Mouse (Mus musculus) cortical plate, adult 2 months (tissue): ENCODE measurements around the gene Terf2.

Experiments
- CTCF ChIP-seq: fragments of 200-500 bp; IDR thresholded peaks from 2 replicates; pipeline ENCODE4 v1.5.1; 2011; ENCODE audit warnings: mild to moderate bottlenecking, control low read depth, low read length; ENCODE audit not compliant: insufficient read depth; ENCODE audit errors: extremely low read depth
- POLR2A ChIP-seq: fragments of 200-500 bp; IDR thresholded peaks from 2 replicates; pipeline ENCODE4 v1.6.1; 2011; ENCODE audit warnings: mild to moderate bottlenecking, low read length, control low read depth; ENCODE audit not compliant: insufficient read depth; ENCODE audit errors: extremely low read depth

DNA sequence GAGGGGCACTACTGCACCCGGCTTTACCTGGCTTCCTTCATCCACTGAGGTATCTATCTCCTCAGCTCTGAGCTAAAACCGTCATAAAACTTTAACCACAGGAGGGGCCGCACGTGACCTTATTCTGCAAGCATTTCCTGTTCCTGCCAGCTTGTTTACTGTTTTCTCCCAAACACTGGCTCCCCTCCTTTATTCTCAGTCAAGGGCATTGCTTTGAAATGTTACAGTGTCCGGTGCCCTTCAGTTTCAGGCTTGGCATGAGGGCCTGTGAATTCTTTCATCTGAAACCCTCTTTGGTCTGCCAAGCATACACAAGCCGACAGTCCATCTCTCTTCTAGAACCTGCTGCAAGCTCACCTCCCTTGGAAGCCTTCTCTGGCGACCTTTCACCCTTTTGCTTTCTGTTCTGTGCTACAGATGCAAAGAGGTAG is 22.5 kb upstream of the Terf2 start:
- TF ChIP-seq CTCF (no peak), POLR2A (no peak)
